Mouse (Mus musculus) bone marrow macrophage, adult 2 months (primary cell): Measurements from ENCODE around the gene Tnn.

ENCODE experiments used
- CTCF ChIP-seq: IDR thresholded peaks from 2 replicates; pipeline ENCODE4 v1.5.1; 2012; ENCODE audit warnings: low read depth, mild to moderate bottlenecking, low read length, moderate library complexity
- POLR2A ChIP-seq: IDR thresholded peaks from 2 replicates; pipeline ENCODE4 v1.6.1; 2012; ENCODE audit warnings: mild to moderate bottlenecking, low read depth, low read length, borderline replicate concordance

- TF ChIP-seq POLR2A (no peak), CTCF (no peak)
These were observed at the start of gene Tnn for GRCm38 (mm10) chr1:160153480-160153879.
